Mouse (Mus musculus) fat pad, adult 2 months (tissue): ENCODE data around the gene Slc44a3.

ENCODE experiments used
- DNase-seq: peaks from one replicate; pipeline ENCODE4 v3.0.0-alpha.2; 2011; ENCODE audit warnings: low read depth, low spot score; ENCODE audit errors: extremely low read depth

Gene Slc44a3

DNA sequence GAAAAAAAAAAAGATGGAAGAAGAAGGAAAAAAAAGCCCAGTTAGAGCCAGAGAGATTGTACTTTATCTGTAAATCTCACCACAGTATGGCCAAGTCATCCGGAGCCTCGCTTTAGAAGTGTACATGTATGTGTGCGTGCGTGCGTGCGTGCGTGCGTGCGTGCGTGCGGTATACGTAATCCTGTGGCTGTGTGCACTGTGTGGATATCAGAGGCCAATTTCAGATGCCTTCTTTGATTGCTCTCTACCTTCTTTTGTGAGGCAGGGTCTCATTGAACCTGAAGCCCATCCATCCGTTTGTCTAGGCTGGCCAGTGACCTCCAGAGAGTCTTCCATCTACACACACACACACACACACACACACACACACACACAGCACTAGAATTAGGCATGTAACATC lies 70.7 kb downstream of the Slc44a3 start:
- no peak for DNase-seq

DNA sequence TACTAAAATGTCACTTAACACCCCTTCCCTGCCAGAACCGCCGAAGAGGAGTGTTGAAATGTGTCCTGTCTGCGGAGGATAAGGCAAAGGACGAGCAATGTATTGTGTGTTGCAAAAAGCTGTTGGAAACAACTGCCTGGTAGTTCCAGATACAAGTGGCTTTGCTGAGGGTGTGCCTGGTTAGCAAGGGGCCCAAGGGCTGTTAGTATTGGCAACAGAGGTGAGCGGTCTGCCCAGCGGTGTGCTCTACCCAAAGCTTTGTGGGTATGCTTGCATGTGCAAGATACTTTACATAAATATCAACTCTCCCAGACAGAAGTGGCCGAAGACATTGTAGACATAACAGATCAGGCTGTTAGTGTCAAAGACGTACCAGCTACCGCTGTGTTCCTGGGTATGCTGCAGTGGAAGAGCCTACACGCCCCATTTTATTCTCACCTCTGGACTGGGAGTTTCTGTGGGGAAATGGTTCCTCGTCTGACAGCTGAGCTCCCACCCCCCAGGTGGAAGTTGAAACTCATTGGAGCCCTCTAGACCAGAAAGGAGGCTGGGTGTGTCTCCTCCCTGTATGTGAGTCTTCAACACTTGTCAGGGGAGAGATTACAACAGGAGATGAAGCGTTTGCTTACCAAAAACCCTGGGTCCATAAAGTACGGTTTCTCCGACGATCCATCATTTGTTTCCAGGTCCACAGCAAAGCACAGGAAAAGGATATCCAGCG lies 71.6 kb downstream of the Slc44a3 start:
- DNase-seq: no peak

DNA sequence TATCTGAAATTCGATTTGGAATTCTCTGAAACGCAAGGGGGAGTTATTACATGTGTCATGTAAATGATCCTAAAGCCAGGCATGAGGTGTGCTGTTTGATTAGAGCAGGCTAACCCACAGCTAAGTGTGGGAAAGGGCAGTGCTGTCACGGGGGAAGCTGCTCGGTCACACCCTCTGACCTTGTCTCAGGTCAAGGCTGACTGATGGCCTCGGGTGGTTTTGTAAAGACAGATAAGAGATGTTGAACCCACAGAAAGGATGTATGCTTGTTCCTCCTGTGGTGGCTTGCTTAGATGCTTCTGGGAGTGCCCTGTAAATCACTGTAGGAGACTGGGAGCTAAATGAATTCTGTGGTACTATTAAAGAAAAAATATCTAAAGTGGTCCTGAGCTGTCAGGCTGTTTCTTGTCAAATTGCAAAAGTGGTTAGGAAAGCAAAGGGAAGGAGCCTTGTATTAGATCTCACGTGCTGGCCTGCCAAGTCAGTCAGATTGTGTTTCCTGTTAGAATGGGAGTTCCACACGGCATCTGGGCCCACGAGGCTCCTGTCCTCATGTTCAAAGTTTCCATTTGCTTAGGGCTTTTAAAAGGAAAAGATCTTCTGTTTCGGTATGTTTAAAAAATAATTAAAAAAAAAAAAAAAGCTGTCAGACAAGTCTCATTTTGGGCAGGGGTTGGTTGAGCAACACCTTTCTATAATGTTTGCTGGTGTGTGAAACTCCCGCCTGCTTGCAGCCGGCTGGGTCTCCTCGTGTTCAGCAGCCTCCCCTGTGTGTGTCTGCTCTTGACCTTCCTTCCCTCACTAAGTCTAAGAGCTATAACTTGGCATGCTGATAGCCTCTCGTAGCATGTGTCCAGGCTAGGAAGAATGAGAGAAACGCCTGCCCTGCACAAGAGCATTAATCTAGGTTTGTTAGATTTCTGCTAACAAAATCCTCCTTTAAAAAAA lies 73.4 kb downstream of the Slc44a3 start:
- no peak for DNase-seq

DNA sequence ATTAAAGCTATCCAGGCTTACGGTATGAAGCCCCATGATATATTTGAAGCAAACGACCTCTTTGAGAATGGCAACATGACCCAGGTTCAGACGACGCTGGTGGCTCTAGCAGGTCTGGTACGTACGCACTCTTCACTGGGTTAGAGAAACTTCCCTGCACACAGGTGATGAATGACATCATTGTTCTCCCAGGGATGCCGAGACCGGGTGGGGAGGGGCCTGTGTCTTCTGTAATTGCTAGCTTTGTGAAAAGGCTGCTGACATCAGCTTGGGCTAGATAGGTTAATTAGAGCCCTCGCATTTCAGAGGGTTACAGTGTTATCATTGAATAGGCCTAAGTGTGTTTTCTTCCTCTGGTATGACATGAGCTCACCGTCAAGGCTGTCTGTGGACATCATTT lies 80.8 kb downstream of the Slc44a3 start:
- DNase-seq: no peak

DNA sequence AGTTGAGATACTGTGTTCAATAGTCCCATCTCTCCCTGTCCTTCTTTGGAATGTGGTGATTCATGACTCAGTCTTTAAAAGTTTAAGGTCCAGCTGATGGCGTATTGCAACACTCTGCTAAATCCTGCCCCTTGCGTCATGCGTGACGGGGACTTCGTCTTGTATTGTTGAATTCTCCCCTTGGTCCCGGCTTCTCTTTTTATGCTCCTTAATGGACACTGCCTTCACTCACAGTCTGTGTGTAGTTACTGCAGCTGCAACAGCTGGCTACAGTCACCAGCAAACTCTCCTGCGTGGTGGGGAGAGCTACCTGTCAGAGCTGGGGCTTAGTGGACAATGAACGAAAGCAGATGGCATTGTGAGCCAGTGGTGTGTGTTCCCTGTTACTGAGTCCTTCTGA lies 82.7 kb downstream of the Slc44a3 start:
- no peak for DNase-seq

DNA sequence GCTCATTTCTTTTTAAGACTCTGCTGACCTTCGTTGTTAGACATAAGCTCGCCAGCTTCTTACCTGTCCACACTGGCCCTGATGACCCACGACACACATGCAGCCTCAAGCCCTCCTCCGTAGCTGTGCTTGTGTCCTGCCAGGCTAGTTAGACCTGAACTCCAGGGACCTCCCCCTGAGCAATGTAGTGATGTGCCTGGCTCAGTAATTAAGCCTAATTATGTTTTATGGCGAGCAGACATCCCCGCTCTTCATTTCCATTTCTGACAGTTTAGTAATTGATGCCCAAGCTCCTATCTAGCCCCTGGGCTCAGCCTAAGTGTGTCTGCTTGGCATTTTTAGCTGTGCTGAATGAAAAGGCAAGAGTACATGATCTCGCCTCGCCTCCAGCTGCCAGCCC lies 83.6 kb downstream of the Slc44a3 start:
- peak; percentile 95 for DNase-seq

DNA sequence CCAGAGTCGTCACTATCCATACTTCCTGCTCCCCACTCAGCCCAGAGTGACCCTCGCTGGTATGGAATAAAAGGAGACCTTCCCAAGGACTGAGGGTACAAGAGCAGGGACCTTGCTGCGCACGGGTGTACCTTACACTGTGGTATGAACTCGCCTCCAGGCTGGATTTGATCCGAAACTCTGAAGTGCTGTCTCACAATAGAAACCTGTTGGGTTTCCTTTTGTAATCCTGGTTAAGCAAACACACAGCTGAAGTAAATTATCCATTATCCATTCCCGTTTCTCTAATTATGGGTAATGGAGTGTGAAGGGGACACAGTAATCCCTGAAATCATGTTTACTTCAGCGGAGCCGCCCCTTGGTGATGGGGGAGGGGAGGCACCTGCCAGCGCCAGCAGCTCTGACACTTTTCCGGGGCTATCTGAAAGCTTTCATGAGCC lies 84.2 kb downstream of the Slc44a3 start:
- no peak for DNase-seq

DNA sequence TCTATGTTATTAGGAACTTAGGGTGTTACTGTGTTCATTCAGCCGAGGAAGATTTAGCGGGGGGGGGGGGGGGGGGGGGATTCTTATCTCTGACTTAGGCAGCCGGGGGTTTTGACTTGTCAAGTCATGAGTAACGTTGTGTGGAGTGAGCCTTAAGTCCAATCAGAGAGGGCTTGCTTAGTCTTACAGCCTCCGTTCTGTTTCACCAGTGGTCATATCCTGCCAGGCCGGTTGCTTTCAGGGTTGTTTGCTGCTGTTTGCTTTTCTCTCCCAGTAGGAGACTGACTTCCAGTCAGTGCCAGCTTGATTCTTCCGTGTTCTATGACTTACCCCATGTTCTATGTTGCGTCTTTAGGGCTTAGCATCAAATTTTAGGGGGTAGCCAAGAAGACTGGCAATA lies 85.8 kb downstream of the Slc44a3 start:
- no peak for DNase-seq

DNA sequence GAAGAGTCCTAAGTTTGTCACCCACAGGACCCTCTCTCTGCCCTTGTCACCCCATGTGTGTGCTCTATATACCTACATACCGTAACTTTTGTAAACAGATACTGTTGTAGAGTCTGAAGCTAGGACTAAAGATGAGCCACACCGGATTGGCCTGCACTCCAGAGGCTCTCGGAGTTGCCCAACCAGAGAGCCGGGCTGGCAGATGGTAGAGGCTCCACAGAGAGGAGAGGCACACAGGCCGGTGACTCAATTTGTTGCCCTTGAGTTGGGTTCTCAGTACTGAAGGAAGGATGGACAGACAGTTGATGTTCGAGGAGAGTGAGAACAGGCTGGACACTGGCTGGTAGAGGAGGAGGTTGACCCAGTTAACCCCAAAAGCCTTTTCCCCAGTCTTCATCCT lies 87.8 kb downstream of the Slc44a3 start:
- DNase-seq: no peak

DNA sequence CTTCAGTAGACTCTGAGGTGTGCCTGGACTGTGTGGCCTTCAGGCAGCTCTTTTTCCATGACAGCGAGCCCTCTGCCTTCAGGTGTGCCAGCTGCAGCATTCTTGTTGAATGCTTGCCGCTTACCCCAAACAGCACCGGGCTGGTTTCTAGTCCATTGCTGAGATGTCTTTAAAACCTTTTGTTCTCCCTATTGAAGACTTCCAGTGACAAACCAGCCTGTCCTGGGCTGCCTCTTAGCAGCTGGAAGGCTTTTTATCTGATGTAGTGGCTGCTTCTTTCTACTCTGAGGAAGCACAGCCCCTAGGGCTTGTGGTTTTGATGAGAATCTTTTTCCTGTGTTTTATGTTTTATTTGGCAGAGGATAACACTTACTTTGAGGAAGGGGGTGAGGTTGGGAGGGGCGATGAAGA lies 88.3 kb downstream of the Slc44a3 start:
- DNase-seq: peak; percentile 81

DNA sequence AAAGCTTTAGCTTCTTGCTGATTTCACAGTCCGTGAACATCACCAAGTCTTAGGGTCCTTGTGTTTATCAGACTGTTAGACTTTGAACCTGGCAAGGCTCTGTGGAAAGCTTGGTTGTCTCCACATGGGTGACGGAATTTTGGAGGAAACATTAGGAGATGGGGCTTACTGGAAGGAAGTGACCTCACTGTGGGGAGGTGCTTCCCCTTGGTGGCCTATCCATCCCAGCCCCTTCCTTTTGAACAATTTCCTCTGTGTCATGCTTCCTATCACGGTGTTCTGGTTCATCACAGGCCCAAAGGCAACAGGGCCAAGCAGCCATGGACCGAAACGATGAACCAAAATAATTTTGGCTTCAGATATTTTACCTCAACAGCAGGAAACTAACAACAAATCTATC lies 89.9 kb downstream of the Slc44a3 start:
- DNase-seq: no peak

DNA sequence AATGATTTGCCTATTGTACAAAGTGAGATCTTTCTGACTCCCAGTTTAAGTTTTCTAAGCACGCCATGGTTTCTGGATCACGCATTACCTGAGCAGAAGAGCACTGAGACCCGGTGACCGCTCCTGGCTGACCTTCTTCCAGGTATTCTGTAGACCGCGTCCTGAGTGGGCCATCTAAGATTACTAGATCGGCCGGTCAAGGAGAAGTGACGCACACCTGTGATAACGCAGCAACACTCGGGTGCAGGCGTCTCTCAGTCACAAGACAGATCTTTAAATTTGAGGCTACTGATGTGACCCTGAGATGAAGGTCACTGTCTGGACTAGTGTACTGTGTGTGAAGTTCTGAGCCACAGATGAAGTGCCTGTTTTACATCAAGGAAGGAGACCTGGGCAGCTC lies 90.7 kb downstream of the Slc44a3 start:
- DNase-seq: no peak

DNA sequence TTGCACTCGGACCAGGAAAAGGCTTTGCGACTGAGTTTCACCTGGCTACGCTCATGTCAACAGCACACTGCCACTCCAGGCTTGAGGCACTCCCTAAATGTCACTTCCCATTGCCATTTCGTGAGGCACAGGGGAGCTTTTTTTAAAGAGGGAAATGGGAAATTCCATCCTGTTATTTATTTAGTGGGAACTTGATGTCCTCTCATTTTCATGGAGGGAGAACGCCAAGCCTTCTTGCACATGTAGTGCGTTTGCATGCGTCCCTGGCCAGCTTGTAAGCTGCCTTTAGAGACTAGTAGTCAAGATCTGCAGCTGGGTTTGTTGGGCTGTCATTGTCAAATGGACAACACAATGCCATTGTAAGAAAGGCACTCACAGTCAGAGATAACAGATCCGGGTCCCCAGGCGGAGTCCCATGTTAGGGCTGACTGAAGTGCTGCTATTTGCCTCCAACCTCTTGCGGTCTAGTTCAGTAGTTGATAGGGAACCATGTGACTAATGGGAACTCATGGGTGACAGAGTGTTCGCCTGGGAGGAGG lies 92.5 kb downstream of the Slc44a3 start:
- DNase-seq: no peak

DNA sequence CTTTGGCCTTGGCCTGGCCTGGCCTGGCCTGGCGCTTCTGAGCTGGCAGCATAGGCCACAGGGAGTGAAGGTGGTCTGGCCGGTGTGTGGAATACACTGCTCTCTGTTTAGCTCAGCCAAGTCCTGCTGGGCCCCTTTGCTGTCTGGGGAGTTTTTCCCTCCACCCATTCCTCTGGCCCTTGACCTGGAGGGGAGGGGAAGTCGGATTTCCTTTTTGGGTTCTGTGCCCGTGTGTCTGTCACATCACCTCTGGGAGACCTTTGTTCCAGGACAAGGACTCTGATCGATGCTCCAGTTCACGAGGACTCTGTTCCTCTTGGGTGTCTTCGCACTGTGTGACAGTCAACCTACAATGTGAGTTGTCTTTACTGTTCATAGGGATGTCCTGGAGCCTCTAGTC lies 94.2 kb downstream of the Slc44a3 start:
- no peak for DNase-seq

DNA sequence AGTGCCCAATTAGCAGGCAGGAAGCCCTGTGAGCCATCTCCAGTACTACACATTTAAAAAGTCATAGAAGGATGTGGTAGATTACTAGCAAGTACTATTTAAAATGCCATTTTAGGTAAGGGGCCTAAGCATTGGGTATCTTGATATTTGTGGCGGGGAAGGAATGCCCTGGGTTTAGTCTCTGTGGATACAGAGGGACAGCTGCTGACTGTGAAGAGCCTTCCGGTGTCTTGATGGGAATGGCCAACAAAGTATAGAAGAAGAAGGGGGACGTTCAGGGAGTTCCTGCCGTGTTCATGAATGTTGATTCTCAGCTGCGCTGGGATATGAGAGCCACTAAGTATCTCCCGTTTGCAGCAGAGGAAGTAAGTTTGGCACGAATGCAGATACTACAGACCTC lies 95.1 kb downstream of the Slc44a3 start:
- no peak for DNase-seq

DNA sequence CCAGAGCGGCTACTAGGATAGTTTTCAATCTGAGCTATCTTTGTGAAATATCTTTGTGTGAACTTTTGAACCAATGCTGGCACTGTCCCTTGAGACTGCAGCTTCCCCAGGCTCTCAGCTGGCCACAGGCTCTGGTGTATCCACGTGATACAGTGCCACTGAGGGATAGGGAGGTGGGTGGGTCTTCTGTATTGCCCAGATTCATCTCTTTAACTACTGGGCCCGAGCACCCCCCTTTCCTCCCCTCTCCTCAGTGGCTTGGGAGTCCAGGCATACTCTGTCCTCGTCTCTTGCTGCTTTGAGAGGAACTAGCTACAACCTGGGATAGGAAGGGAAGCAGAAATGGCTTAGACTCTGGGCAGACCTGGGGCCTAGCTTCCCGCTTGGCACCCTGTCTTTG lies 96.9 kb downstream of the Slc44a3 start:
- DNase-seq: no peak

DNA sequence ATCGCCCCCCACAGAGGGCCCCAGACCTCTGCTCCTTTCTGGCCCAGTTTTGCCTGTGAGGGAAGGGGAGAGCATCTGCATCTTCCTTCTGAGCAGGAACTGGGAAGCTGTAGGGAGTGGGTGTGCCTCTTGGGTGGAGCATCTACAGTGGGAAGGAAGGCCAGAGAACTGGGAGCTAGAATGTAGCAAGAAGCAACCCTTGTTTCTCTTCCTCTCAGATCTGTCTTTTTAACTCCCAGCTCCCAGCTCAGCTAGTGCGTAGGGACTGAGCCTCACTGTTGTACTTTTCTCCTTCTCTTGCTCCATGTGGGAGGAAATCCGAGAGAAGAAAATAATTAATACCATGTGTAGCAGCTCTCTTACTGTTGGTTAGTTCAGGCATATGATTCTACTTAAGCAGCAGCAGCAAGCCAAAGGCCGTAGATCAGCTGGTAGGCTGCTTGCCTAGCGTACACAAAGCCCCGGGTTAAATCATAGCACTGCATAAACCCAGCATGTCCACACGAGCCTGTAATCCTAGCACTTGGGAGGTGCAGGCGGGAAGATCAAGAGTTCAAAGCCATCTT lies 98.2 kb downstream of the Slc44a3 start:
- no peak for DNase-seq

DNA sequence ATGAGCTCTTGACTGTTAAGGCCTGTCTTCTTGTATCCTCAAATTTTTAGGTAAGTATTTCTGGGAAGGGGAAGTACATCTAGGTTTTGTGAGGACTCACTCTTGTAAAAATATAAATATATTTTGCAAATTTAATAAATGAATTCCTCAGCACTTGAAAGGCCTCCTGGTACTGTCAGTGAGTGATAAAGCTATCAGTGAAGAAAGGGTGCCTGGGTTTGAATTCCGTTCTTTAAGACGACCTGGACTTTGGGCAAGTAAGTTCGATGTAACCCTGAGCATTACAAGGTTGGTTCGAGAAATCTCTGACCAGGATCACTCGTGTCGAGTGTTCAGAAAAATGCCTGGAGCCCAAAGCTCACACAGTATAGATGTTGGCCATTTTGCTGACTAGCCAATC lies 98.8 kb downstream of the Slc44a3 start:
- DNase-seq: no peak

DNA sequence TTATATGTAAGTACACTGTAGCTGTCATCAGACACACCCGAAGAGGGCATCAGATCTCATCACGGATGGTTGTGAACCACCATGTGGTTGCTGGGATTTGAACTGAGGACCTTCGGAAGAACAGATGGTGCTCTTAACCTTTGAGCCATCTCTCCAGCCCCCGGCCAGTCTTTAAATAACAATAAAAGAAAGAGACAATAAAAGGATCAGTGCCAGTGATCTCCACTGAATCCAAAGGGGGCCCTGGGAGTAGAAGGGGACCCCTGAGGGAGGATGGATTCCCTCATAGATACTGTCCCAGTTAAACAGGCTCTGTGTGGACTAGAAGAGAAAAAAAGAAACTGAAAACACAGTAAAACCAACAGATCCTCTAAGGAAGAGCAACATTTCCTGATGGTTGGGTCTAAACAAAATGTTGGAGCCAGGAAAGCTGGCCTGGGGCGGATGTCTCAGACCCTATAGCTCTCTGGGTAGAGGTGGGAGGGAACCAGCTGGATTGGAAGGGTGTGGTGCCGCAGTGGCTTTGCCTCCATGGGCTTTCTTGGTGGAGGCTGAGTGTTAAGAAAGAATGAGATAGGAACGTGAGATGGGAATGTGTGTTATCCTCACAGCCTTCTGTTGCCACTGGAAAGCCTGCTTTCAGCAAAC lies 101.8 kb downstream of the Slc44a3 start:
- DNase-seq: no peak

DNA sequence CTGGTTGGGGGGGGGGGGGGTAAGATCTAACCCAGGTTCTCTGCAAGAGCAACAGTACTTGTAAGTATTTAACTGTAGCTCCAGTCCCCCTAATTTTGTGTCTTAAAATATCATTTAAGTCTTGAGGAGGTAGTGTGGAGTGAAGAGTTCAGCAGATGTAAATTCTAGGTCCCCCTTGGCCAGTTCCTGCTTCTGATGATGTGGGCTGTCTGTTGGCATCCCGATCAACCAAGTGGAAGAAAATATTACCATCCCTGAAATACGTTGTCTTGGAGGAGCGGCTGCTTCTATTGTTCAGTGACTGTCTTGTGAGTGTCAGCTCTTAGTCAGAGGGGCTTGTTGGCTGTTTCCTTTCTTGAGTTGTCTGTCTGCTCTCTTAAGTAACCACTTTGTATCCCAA lies 102.7 kb downstream of the Slc44a3 start:
- DNase-seq: no peak

DNA sequence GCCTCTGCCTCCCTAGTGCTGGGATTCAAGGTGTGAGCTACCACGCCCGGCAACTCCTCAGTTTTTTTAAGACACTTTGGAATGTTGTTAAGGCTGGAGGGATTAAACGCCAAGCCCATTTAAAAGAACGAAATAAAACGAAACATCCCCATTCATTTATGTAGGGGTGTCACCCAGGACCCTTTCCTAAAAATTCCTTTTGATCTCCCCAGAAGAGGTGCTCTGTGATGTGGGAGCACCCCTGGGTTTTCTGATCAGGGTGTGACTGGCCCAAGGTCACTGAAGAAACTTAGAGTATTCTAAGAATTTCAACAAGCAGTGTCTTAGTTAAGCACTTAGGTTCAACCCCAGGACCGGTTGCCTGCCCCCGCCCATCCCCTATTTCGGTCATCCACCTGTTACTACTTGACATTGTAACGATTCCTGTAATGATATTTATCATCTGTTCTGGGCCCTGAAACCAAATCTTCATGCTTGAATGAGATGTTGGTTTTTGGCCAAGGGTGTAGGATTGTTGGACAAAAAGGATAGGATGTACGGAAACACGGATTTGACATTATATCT lies 103.4 kb downstream of the Slc44a3 start:
- DNase-seq: no peak
